In genomic region chr5:119248626-119249025, GRCm38 (mm10) we compare ENCODE assay signal across 21 mouse cellular contexts.
DNase-seq lines count a peak whose midpoint lies in the region; ATAC-seq and TF ChIP-seq lines count a peak whose summit lies in the region.
"Had no signal": no experiment of that assay in that cellular context is flagged by ENCODE, and none has a peak within 500 bp of the region (broad histone marks: within the 10 kb centered on the region; RNA-seq: fewer than 3 reads in every experiment).

No protein-coding gene starts in this region.

- H3K4me1 ChIP-seq in heart, embryonic 11.5 days (ENCODE audit: control insufficient read depth, insufficient read depth, low read length): 0 out of 2 replicates have a peak, but pooled peaks cover 4% of the 10 kb centered on the region
- no peaks in the 10 kb centered on the region for H3K4me1 ChIP-seq in stomach, embryonic 15.5 days
- no peaks in the 10 kb centered on the region for H3K4me1 ChIP-seq in stomach, postnatal 0 days (replicated peaks; ENCODE audit: control insufficient read depth, insufficient read depth)
- no peaks in the 10 kb centered on the region for H3K4me1 ChIP-seq in stomach, embryonic 16.5 days (ENCODE audit: control insufficient read depth, insufficient read depth, low read length)
- H3K4me1 ChIP-seq: forebrain, embryonic 15.5 days; heart, embryonic 15.5 days; liver, embryonic 13.5 days had no signal

- TF ChIP-seq CTCF in gastrocnemius, adult 2 months (IDR thresholded peaks at IDR 0.05): no peak
- no peak for TF ChIP-seq CTCF in stomach, postnatal 0 days (IDR thresholded peaks at IDR 0.05; ENCODE audit: low read depth)

- no peak overlapping the region for H3K9ac ChIP-seq in heart, embryonic 11.5 days (ENCODE audit: low read depth, low read length)
- H3K9ac ChIP-seq in stomach, embryonic 15.5 days: no peak overlapping the region
- H3K9ac ChIP-seq in stomach, postnatal 0 days (ENCODE audit: low read length): no peak overlapping the region
- H3K9ac ChIP-seq in stomach, embryonic 16.5 days (ENCODE audit: low read length): no peak overlapping the region
- H3K9ac ChIP-seq: forebrain, embryonic 15.5 days; heart, embryonic 15.5 days; kidney, embryonic 15.5 days; liver, embryonic 13.5 days had no signal

- H3K27ac ChIP-seq in gastrocnemius, adult 2 months: peak overlapping the region; percentile 46; the same call in 1 of the 2 replicates
- no peak overlapping the region for H3K27ac ChIP-seq in heart, embryonic 11.5 days (ENCODE audit: low read depth, low read length)
- peak overlapping the region; percentile 16; the same call in 1 of the 2 replicates for H3K27ac ChIP-seq in stomach, embryonic 15.5 days
- no peak overlapping the region for H3K27ac ChIP-seq in stomach, postnatal 0 days (replicated peaks)
- H3K27ac ChIP-seq in stomach, embryonic 16.5 days (ENCODE audit: low read length): no peak overlapping the region
- H3K27ac ChIP-seq: forebrain, embryonic 15.5 days; heart, embryonic 15.5 days; kidney, embryonic 15.5 days; left cerebral cortex, adult 2 months; liver, embryonic 13.5 days had no signal

- WGBS in heart, embryonic 11.5 days (ENCODE audit: insufficient replicate concordance): 64% methylated on average over 6 of the region's 6 CpGs
- 54% methylated on average over 6 of the region's 6 CpGs for WGBS in stomach, embryonic 15.5 days
- WGBS in stomach, postnatal 0 days: 56% methylated on average over 6 of the region's 6 CpGs
- WGBS in stomach, embryonic 16.5 days: 55% methylated on average over 6 of the region's 6 CpGs

- H3K27me3 ChIP-seq in heart, embryonic 11.5 days (ENCODE audit: control insufficient read depth, insufficient read depth, low read length): no peaks in the 10 kb centered on the region
- H3K27me3 ChIP-seq in stomach, embryonic 15.5 days (replicated peaks): no peaks in the 10 kb centered on the region
- no peaks in the 10 kb centered on the region for H3K27me3 ChIP-seq in stomach, postnatal 0 days (ENCODE audit: control insufficient read depth, insufficient read depth, low read length)
- no peaks in the 10 kb centered on the region for H3K27me3 ChIP-seq in stomach, embryonic 16.5 days (ENCODE audit: control insufficient read depth, insufficient read depth, low read length)
- H3K27me3 ChIP-seq: forebrain, embryonic 15.5 days; heart, embryonic 15.5 days; kidney, embryonic 15.5 days; liver, embryonic 13.5 days had no signal

- no peak for ATAC-seq in heart, embryonic 11.5 days (replicated peaks; ENCODE audit: insufficient number of reproducible peaks, low FRiP score, low TSS enrichment)
- no peak for ATAC-seq in stomach, embryonic 15.5 days (ENCODE audit: insufficient read depth, low FRiP score, low read depth)
- no peak for ATAC-seq in stomach, postnatal 0 days (ENCODE audit: low FRiP score, low TSS enrichment)
- ATAC-seq in stomach, embryonic 16.5 days (ENCODE audit: insufficient read depth, low FRiP score): 0 out of 2 replicates have a peak, but pooled peaks have one; percentile 3
- ATAC-seq: forebrain, embryonic 15.5 days; hindbrain, embryonic 16.5 days; intestine, embryonic 16.5 days had no signal

- intact Hi-C loops in gastrocnemius, adult 2 months (cut with DNase I): loop anchor here (10.0 kb wide), 1 partner anchor 454 kb away; no protein-coding TSS in a partner anchor
- intact Hi-C loops in gastrocnemius, postnatal 36 days (cut with DNase I): loop anchor here (5.0 kb wide), 1 partner anchor 64 kb away; no protein-coding TSS in a partner anchor
- intact Hi-C loops in heart, postnatal 14 days (cut with DNase I): no loop called here

- H3K4me3 ChIP-seq in gastrocnemius, adult 2 months: no peak overlapping the region
- no peak overlapping the region for H3K4me3 ChIP-seq in heart, embryonic 11.5 days (ENCODE audit: low read depth, low read length)
- no peak overlapping the region for H3K4me3 ChIP-seq in stomach, embryonic 15.5 days (replicated peaks)
- no peak overlapping the region for H3K4me3 ChIP-seq in stomach, postnatal 0 days (ENCODE audit: low read depth, low read length)
- no peak overlapping the region for H3K4me3 ChIP-seq in stomach, embryonic 16.5 days (replicated peaks; ENCODE audit: low read length)
- H3K4me3 ChIP-seq: forebrain, embryonic 15.5 days; heart, embryonic 15.5 days; kidney, embryonic 15.5 days; left cerebral cortex, adult 2 months; liver, embryonic 13.5 days had no signal

- H3K9me3 ChIP-seq in heart, embryonic 11.5 days (replicated peaks; ENCODE audit: control insufficient read depth, low read length): no peaks in the 10 kb centered on the region
- no peaks in the 10 kb centered on the region for H3K9me3 ChIP-seq in stomach, embryonic 15.5 days
- H3K9me3 ChIP-seq in stomach, postnatal 0 days (ENCODE audit: control insufficient read depth, low read length): no peaks in the 10 kb centered on the region
- H3K9me3 ChIP-seq in stomach, embryonic 16.5 days (replicated peaks; ENCODE audit: control insufficient read depth, low read length): no peaks in the 10 kb centered on the region
- H3K9me3 ChIP-seq: forebrain, embryonic 15.5 days; heart, embryonic 15.5 days; kidney, embryonic 15.5 days had no signal

- H3K4me2 ChIP-seq in heart, embryonic 11.5 days: no peak overlapping the region
- no peak overlapping the region for H3K4me2 ChIP-seq in stomach, embryonic 15.5 days
- H3K4me2 ChIP-seq in stomach, postnatal 0 days (replicated peaks; ENCODE audit: low read depth): no peak overlapping the region
- H3K4me2 ChIP-seq in stomach, embryonic 16.5 days (ENCODE audit: low read depth, low read length): no peak overlapping the region
- H3K4me2 ChIP-seq: forebrain, embryonic 15.5 days; heart, embryonic 15.5 days; kidney, embryonic 15.5 days; liver, embryonic 13.5 days had no signal

- H3K36me3 ChIP-seq in heart, embryonic 11.5 days (ENCODE audit: control insufficient read depth, insufficient read depth, low read length): no peaks in the 10 kb centered on the region
- H3K36me3 ChIP-seq in stomach, embryonic 15.5 days: no peaks in the 10 kb centered on the region
- H3K36me3 ChIP-seq in stomach, postnatal 0 days (ENCODE audit: control insufficient read depth, insufficient read depth, low read length): no peaks in the 10 kb centered on the region
- no peaks in the 10 kb centered on the region for H3K36me3 ChIP-seq in stomach, embryonic 16.5 days (ENCODE audit: control insufficient read depth, insufficient read depth, low read length)
- H3K36me3 ChIP-seq: forebrain, embryonic 15.5 days; heart, embryonic 15.5 days; kidney, embryonic 15.5 days; liver, embryonic 13.5 days had no signal

- no peak for TF ChIP-seq EP300 in stomach, postnatal 0 days (optimal IDR thresholded peaks at IDR 0.05)

- DNase-seq in gastrocnemius, adult 2 months: peak; percentile 40
- no peak for DNase-seq in gastrocnemius, postnatal 36 days
- peak; percentile 16 to 29 for DNase-seq in heart, postnatal 14 days
- no peak for DNase-seq in stomach, postnatal 0 days (ENCODE audit: low spot score)
- no peak for DNase-seq in cerebellum, adult 8-10 months
- DNase-seq: adrenal gland, postnatal 10 days; cerebellum, adult 2 months; cerebellum, postnatal 36 days; liver, embryonic 13.5 days; midbrain, embryonic 14.5 days; right cerebral cortex, postnatal 14 days; thymus, postnatal 14 days had no signal

Comparison
In these comparisons a context has a peak if more than half of its experiments do, and no peak if none do; other contexts are left out.
1. DNase-seq: peak in gastrocnemius, adult 2 months (single experiment) and heart, postnatal 14 days (2 of 2); none in gastrocnemius, postnatal 36 days (0 of 2), stomach, postnatal 0 days (single experiment) and cerebellum, adult 8-10 months (single experiment).
2. H3K27ac ChIP-seq: peak in gastrocnemius, adult 2 months (single experiment) and stomach, embryonic 15.5 days (single experiment); none in heart, embryonic 11.5 days (single experiment), stomach, postnatal 0 days (single experiment) and stomach, embryonic 16.5 days (single experiment).